Mouse (Mus musculus) megakaryocyte, embryonic 14.5 days (primary cell): ENCODE measurements at regions not wholly inside any gene's neighbourhood (a gene's known extent, or its start where the extent isn't known, plus 50 kb on each side); places are given as distances from the start of the nearest gene placed in this dataset.

Source experiments
- FLI1 ChIP-seq: IDR thresholded peaks from 2 replicates; pipeline ENCODE4 v1.6.1; 2012; ENCODE audit warnings: low read length, inconsistent platforms, mixed read lengths
- GATA1 ChIP-seq: IDR thresholded peaks from 3 replicates; pipeline ENCODE4 v1.6.1; 2012; ENCODE audit warnings: mixed read lengths, low read length, inconsistent platforms, borderline replicate concordance

- TF ChIP-seq GATA1: no peak
- no peak for TF ChIP-seq FLI1
Measured at GRCm38 (mm10) chr8:26864971-26865370, 112.2 kb upstream of the Zfp703 start.
